Mouse (Mus musculus): ENCODE measurements around the gene Usp18. TPM values are rescaled to one million over a fixed set of nuclear protein-coding genes. Genes with fewer than 3 reads are reported as not detected.
A peak's percentile ranks its signal among the peaks of the same experiment; 100 is the strongest.

Usp18 gene
- polyA plus RNA-seq, 1 experiment from 2014 or later, result 0.73 TPM

DNA sequence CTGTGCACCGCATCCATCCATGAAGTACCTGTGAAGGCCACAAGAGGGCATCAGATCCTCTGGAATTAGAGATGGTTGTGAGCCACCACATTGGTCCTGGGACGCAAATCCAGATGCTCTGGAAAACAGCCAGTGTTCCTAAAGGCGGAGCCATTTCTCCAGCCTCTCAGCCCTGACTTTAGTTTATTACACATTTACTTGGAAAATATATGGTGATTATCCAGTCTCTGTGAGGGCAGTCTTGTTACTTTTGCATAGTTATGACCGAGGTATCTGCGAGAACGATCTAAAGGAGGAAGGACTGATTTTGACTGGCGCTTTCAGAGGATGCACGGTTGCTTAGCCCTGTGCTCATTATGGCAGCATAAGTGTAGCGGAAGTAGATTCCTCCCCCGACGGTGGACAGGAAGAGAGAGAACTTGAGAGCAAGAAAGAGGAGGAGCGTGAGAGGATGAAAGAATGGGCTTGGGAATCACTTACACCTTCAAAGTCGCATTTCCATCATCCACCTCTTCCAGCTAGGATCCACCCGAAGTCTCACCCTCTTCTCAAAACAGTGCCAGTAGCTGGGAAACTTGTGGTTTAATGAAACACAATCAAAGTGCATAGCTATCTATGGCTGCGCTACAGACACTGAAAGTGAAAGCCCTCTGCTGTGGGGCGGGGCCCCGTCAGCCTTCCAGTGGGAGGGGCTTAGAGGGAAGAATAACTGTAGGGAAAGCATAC lies 26.5 kb downstream of the Usp18 start:
- H3K36me3 ChIP-seq, result no peaks in the 10 kb centered on the region
- H3K4me3 ChIP-seq, result peak overlapping the region; percentile 52
- WGBS, result 21% methylated on average over 17 of the region's 17 CpGs
- H3K4me1 ChIP-seq (replicated peaks), result 0 out of 2 replicates have a peak, but pooled peaks cover 6% of the 10 kb centered on the region
- DNase-seq (ENCODE audit: low spot score), result peak; percentile 84
- H3K27ac ChIP-seq, result peak overlapping the region; percentile 79
- no peaks in the 10 kb centered on the region for H3K9me3 ChIP-seq
- H3K27me3 ChIP-seq (ENCODE audit: insufficient read depth, poor library complexity, severe bottlenecking), result no peaks in the 10 kb centered on the region

DNA sequence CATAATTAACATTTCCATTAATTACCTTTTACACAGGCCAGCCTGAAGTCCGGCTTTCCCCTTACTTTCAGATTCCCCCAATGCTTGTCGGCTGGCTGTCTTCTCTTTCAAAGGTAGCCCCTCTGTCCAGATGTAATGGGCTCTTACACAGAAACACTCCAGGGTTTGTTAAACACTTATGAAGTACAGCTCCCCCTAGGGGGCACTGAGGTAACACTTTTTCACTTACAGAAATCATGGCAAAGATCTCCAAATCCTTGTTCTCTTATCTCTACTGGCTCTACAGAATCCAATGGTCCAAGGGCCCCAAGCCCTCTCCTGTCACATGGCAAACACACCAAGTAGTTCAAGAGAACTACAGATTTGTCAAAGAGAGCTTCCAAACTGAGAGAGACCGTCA lies 28.6 kb downstream of the Usp18 start:
- peak; percentile 19 for DNase-seq (ENCODE audit: low spot score)
- Histone ChIP-seq H3K4me3 (no peak overlapping the region), H3K27ac (no peak overlapping the region), H3K9me3 (no peaks in the 10 kb centered on the region), H3K4me1 (replicated peaks) (0 out of 2 replicates have a peak, but pooled peaks cover 6% of the 10 kb centered on the region), H3K27me3 (ENCODE audit: insufficient read depth, poor library complexity, severe bottlenecking) (no peaks in the 10 kb centered on the region), H3K36me3 (no peaks in the 10 kb centered on the region)
- 85% methylated on average over 3 of the region's 3 CpGs for WGBS

DNA sequence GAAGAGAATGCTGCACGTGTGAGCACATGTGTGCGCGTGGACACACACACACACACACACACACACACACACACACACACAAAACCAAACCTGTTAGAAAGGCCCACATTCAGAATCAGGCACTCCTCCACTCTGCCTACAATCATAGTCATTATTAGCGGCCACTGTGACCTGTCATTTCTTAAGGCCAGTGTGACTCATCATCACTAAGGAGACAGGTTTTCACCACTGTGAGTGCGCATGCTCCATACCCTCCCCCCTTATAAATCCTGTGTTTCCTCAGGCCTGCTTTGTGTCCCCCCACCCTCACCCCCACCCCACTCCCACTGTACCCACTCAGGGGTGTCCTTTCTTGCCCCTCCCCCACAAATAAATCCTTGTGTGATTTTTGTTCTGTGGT lies 38.4 kb downstream of the Usp18 start:
- H3K27me3 ChIP-seq (ENCODE audit: insufficient read depth, poor library complexity, severe bottlenecking), result no peaks in the 10 kb centered on the region
- H3K27ac ChIP-seq, result no peak overlapping the region
- DNase-seq (ENCODE audit: low spot score), result no peak
- H3K4me1 ChIP-seq (replicated peaks), result no peaks in the 10 kb centered on the region
- H3K4me3 ChIP-seq, result no peak overlapping the region
- H3K9me3 ChIP-seq, result no peaks in the 10 kb centered on the region
- WGBS, result 93% methylated on average over 5 of the region's 5 CpGs
- no peaks in the 10 kb centered on the region for H3K36me3 ChIP-seq

DNA sequence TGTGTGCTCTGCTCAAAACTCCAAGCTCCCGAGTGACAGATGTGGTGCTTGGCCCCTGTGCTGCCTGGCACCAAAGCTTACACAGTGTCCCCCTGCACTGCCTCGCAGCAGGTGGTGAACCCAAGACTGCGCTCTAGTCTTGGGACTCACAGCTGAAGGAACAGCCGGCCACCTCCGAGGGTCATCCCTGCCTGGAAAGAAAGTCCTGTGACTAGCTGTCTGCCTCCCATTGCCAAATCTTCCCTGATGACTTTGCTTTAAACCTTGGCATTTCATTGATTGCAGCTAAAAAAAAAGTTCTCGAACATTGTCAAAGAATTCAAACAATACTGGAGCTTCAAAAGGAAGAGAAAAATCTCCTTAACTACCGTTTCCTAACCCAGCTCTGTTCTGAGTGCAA lies 53.6 kb downstream of the Usp18 start:
- DNase-seq (ENCODE audit: low spot score), result no peak
- Histone ChIP-seq H3K27ac (no peak overlapping the region), H3K36me3 (no peaks in the 10 kb centered on the region), H3K4me1 (replicated peaks) (peaks cover 17% of the 10 kb centered on the region), H3K9me3 (no peaks in the 10 kb centered on the region), H3K27me3 (ENCODE audit: insufficient read depth, poor library complexity, severe bottlenecking) (0 out of 2 replicates have a peak, but pooled peaks cover 6% of the 10 kb centered on the region), H3K4me3 (no peak overlapping the region)
- WGBS, result 49% methylated on average over 7 of the region's 7 CpGs

DNA sequence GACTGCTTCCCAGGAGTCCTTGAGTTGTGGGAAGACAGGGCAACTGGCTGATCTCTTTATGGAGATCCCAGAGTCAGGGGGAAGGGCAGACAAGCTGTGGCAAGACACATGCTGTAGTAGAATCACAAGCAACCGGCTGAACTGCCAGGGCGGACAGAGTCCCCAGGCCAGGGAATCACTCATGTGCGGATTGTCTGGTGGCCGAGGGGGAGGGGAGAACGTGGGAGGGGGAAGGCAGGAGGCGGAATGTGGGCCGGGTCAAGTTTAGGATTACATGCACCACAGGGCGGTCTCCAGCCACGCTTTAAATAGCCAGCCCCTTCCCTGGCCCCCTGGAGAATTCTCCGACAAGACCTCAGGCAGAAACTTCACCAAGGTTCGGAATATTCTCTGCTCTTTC lies 54.2 kb downstream of the Usp18 start, which contains the start of gene Slc6a13:
Slc6a13 (plus strand) TSS at position 274 of the 400 bp plus-strand sequence.
- Histone ChIP-seq H3K4me3 (peak within 1 kb of the TSS; percentile 16; the same call in 1 of the 2 replicates), H3K9me3 (no peaks in the 10 kb centered on the region), H3K27ac (peak within 1 kb of the TSS; percentile 1; the same call in 1 of the 2 replicates), H3K36me3 (no peaks in the 10 kb centered on the region), H3K27me3 (ENCODE audit: insufficient read depth, poor library complexity, severe bottlenecking) (0 out of 2 replicates have a peak, but pooled peaks cover 6% of the 10 kb centered on the region), H3K4me1 (replicated peaks) (peaks cover 17% of the 10 kb centered on the region)
- 3% methylated on average over 11 of the region's 11 CpGs for WGBS
- DNase-seq (ENCODE audit: low spot score), result peak; percentile 73

DNA sequence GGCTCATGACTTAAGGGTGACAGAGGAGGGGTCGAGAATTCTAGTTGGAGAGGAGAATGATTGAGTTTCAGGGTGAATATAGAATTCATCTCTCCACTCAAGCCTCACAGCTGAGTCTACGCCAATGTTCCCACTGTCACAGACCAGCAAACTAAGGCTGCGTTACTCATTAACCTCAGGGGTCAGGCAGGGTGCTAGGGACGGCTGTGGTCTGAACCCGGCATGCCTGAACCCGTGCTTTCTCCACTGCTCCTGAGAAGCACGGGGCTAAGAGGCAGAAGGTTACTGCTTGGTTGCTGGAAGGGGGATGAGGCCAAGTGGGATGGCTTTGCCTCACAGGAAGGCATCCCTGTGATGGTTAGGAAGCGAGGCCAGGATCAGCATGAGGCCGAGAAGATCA lies 54.8 kb downstream of the Usp18 start:
- no peaks in the 10 kb centered on the region for H3K36me3 ChIP-seq
- H3K4me1 ChIP-seq (replicated peaks), result peaks cover 17% of the 10 kb centered on the region
- no peak overlapping the region; the same call in 1 of the 2 replicates for H3K27ac ChIP-seq
- H3K27me3 ChIP-seq (ENCODE audit: insufficient read depth, poor library complexity, severe bottlenecking), result 0 out of 2 replicates have a peak, but pooled peaks cover 6% of the 10 kb centered on the region
- H3K9me3 ChIP-seq, result no peaks in the 10 kb centered on the region
- WGBS, result 58% methylated on average over 9 of the region's 9 CpGs
- no peak for DNase-seq (ENCODE audit: low spot score)
- H3K4me3 ChIP-seq, result 0 out of 2 replicates have a peak overlapping the region, but pooled peaks have one; percentile 16

DNA sequence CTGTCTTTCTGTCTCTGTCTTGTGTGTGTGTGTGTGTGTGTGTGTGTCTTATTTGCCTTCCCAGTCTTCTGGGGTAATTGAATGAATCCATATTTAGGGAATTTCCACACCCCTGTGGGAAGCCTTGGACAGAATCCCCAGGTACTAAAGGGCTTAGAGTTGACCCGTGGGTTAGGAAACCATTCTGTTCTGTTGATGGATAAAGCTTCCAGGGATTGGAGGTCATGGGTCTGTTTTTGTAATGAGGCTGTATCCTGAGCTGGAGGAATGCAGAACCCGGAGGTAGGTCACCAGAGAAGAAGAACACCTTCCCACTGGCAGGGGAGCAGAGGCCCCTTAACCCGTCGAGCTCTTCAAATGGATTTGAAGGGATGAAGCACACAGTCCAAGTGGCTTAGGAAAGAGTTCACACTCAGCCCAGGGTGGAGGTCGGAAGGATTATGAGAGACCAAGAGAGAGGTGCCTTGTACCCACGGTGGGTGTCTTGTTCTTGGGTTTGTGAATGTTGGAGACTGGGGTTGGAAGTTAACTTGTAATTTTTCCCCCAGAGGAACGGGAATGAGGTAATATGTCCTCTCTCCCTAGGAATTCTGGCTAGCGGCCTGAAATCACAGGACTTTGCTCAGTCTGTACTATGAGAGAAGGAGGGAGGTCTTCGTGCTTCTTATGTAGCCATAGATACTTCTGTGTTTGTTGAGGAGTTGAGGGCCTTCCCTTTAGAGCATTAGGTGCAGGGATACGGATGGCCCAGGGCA lies 57.9 kb downstream of the Usp18 start:
- Histone ChIP-seq H3K36me3 (no peaks in the 10 kb centered on the region), H3K4me3 (no peak overlapping the region), H3K9me3 (no peaks in the 10 kb centered on the region), H3K27ac (no peak overlapping the region), H3K27me3 (ENCODE audit: insufficient read depth, poor library complexity, severe bottlenecking) (0 out of 2 replicates have a peak, but pooled peaks cover 6% of the 10 kb centered on the region), H3K4me1 (replicated peaks) (peaks cover 17% of the 10 kb centered on the region)
- DNase-seq (ENCODE audit: low spot score), result no peak
- WGBS, result 69% methylated on average over 10 of the region's 10 CpGs

DNA sequence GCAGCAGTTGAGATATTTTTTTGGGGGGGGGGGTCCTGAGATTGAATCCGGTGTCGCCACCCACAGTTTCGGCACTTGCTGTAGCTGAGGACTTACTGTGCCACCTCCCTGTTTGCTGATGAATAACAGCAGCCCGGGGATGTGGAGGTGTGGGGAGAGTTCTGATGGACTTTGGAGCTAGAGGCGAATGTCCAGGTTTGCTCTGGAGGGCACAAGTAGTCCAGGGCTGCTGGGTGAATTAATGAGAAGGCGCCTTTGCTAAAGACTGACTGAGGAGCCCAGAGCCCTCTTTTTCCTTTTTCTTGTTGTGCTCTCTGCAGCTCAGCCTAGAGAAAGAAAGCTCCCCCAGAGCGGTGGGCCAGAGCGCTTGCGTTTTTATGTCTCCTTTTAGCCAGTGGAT lies 58.9 kb downstream of the Usp18 start:
- Histone ChIP-seq H3K27me3 (ENCODE audit: insufficient read depth, poor library complexity, severe bottlenecking) (0 out of 2 replicates have a peak, but pooled peaks cover 6% of the 10 kb centered on the region), H3K36me3 (no peaks in the 10 kb centered on the region), H3K4me1 (replicated peaks) (peaks cover 12% of the 10 kb centered on the region), H3K9me3 (no peaks in the 10 kb centered on the region), H3K27ac (no peak overlapping the region), H3K4me3 (no peak overlapping the region)
- DNase-seq (ENCODE audit: low spot score), result no peak
- 86% methylated on average over 9 of the region's 9 CpGs for WGBS

DNA sequence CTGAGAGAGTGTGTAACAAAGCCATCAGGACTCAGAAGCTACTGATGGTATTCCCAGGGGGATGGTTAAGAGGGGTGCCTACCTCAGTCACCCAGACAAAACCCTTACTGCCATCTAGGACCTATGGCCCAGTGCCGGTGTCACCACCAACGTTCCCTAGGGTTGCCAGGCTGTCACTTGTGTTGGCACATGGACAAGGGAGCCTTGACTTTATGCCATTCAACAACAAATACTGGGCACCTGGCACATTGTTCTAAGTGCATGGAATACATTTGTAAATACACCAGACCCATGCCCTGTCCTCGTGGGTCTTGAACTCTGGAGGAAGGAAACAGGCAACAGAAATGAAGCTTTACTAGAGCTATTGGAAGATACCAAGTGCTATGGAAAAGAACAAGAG lies 59.9 kb downstream of the Usp18 start:
- no peak for DNase-seq (ENCODE audit: low spot score)
- no peak overlapping the region for H3K4me3 ChIP-seq
- WGBS, result 93% methylated on average over 3 of the region's 3 CpGs
- H3K9me3 ChIP-seq, result no peaks in the 10 kb centered on the region
- H3K27me3 ChIP-seq (ENCODE audit: insufficient read depth, poor library complexity, severe bottlenecking), result 0 out of 2 replicates have a peak, but pooled peaks cover 6% of the 10 kb centered on the region
- no peaks in the 10 kb centered on the region for H3K36me3 ChIP-seq
- H3K4me1 ChIP-seq (replicated peaks), result peaks cover 2% of the 10 kb centered on the region
- no peak overlapping the region for H3K27ac ChIP-seq

DNA sequence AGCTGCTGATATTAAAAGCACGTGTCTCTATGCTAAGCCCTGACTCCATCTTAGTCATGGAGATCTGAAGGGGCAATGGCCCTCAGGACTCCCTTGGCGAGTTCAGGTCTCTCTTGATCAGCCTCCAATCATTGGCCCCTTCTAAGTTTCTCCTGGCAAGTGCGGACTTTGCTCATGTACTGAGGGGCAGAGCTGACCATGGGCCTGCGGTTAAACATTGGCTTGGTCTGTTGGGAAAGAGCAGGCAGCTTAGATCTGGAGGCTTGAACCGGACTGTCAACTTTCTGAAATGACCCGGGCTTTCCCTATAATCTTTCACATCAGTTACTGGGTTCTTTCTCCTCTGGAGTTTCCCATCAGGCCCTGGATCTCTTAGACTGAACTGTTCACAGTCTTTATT lies 65.3 kb downstream of the Usp18 start:
- H3K4me3 ChIP-seq, result no peak overlapping the region
- no peaks in the 10 kb centered on the region for H3K9me3 ChIP-seq
- no peaks in the 10 kb centered on the region for H3K4me1 ChIP-seq (replicated peaks)
- 88% methylated on average over 6 of the region's 6 CpGs for WGBS
- DNase-seq (ENCODE audit: low spot score), result no peak
- H3K27me3 ChIP-seq (ENCODE audit: insufficient read depth, poor library complexity, severe bottlenecking), result no peaks in the 10 kb centered on the region
- H3K27ac ChIP-seq, result no peak overlapping the region
- H3K36me3 ChIP-seq, result no peaks in the 10 kb centered on the region

DNA sequence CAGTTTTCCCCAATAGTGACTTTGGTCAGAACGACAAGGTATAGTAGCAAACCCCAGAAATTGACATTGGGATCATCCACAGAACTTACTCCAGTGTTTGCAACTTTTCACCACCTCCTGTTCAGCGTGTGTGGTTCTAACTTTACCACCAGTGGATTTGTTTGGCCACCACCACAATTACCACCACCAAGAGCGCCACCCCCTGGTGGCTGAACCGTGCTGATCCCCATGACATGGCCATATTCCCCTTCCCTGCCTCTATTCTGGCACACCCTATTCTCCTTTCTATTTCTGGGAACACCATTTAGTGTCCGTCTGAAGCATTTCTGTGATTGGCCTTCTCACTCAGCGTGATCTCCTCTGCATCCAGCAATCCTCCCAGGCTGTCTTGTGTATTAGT lies 73.4 kb downstream of the Usp18 start:
- Histone ChIP-seq H3K27ac (no peak overlapping the region), H3K36me3 (no peaks in the 10 kb centered on the region), H3K4me1 (replicated peaks) (0 out of 2 replicates have a peak, but pooled peaks cover 6% of the 10 kb centered on the region), H3K27me3 (ENCODE audit: insufficient read depth, poor library complexity, severe bottlenecking) (no peaks in the 10 kb centered on the region), H3K4me3 (no peak overlapping the region), H3K9me3 (no peaks in the 10 kb centered on the region)
- no peak for DNase-seq (ENCODE audit: low spot score)
- WGBS, result 70% methylated on average over 6 of the region's 6 CpGs

Data from hindbrain, embryonic 10.5 days (tissue).